Mouse (Mus musculus) Muller cell, postnatal 12 days (primary cell): Measurements from ENCODE around the gene Ncor1.

ENCODE experiments used
- DNase-seq: peaks from one replicate; pipeline ENCODE4 v3.0.0-alpha.2; 2015; ENCODE audit errors: inconsistent ontology term

Gene Ncor1

GRCm38 (mm10) chr11:62268381-62268780 lies 190.0 kb downstream of the Ncor1 start:
- no peak for DNase-seq

- DNase-seq, result peak; percentile 35
Observed at GRCm38 (mm10) chr11:62266466-62267214, 191.7 kb downstream of the Ncor1 start.
